Mouse (Mus musculus) MEL (cell line): ENCODE measurements around the gene Tut4. TPM values are rescaled to one million over a fixed set of nuclear protein-coding genes. Genes with fewer than 3 reads are reported as not detected.

Experiments
- DNase-seq: peaks from one replicate; pipeline ENCODE4 v3.0.0; 2011; ENCODE audit warnings: low read depth, low spot score
- H3K27ac ChIP-seq: 2 replicates; pipeline ENCODE4 v1.5.1; 2012; ENCODE audit warnings: low read depth, mild to moderate bottlenecking, control low read depth, low read length, moderate library complexity; ENCODE audit not compliant: control insufficient read depth
- H3K27me3 ChIP-seq, 2 experiments: fragments of 150-350 bp in 1 of 2; sonication (generic) in 1 of 2; 2 replicates each; pipeline ENCODE4 v1.6.1; 2012; ENCODE audit warnings: low read length in 2 of 2, mild to moderate bottlenecking in 2 of 2, improper control_type of control experiment in 1 of 2, moderate library complexity in 1 of 2; ENCODE audit not compliant: insufficient read depth in 2 of 2, control insufficient read depth in 1 of 2
- H3K36me3 ChIP-seq, 2 experiments: 2 replicates each; pipeline ENCODE4 v1.6.1; 2012 to 2014; ENCODE audit warnings: low read length in 2 of 2, improper control_type of control experiment in 1 of 2, inconsistent platforms in 1 of 2, mild to moderate bottlenecking in 1 of 2; ENCODE audit not compliant: insufficient read depth in 2 of 2, control insufficient read depth in 1 of 2
- H3K4me1 ChIP-seq, 2 experiments: fragments of 150-350 bp in 1 of 2; sonication (generic) in 1 of 2; 2 replicates each; pipeline ENCODE4 v1.6.1; 2012; ENCODE audit warnings: low read length in 2 of 2, improper control_type of control experiment in 1 of 2, mild to moderate bottlenecking in 1 of 2; ENCODE audit not compliant: insufficient read depth in 2 of 2, control insufficient read depth in 1 of 2
- H3K4me3 ChIP-seq, 2 experiments: fragments of 150-350 bp in 1 of 2; sonication (generic) in 1 of 2; 2 replicates each; pipeline ENCODE4 v1.5.1; 2012; ENCODE audit warnings: low read depth in 2 of 2, low read length in 2 of 2, mild to moderate bottlenecking in 2 of 2, moderate library complexity in 2 of 2, control low read depth in 1 of 2, improper control_type of control experiment in 1 of 2; ENCODE audit not compliant: control insufficient read depth in 1 of 2, insufficient read depth in 1 of 2
- H3K79me2 ChIP-seq: 2 replicates; pipeline ENCODE4 v1.6.1; 2012; ENCODE audit warnings: mild to moderate bottlenecking, low read length, moderate library complexity; ENCODE audit not compliant: control insufficient read depth, poor library complexity, insufficient read depth
- H3K9ac ChIP-seq: 2 replicates; pipeline ENCODE4 v1.6.1; 2012; ENCODE audit warnings: low read depth, mild to moderate bottlenecking, control low read depth, low read length, moderate library complexity; ENCODE audit not compliant: control insufficient read depth, poor library complexity, severe bottlenecking
- H3K9me3 ChIP-seq: fragments of 150-350 bp; sonication (generic); replicated peaks from 2 replicates; pipeline ENCODE4 v1.6.1; 2012; ENCODE audit warnings: mild to moderate bottlenecking, low read length, improper control_type of control experiment, moderate library complexity; ENCODE audit not compliant: insufficient read depth
- CHD2 ChIP-seq: IDR thresholded peaks from 2 replicates; pipeline ENCODE4 v1.6.1; 2011; ENCODE audit warnings: low read length, improper control_type of control experiment
- CTCF ChIP-seq, 3 experiments: IDR thresholded peaks in 2 of 3; conservative IDR thresholded peaks in 1 of 3; 2 replicates each; pipeline ENCODE4 v1.5.1; 2011 to 2012; ENCODE audit warnings: low read length in 3 of 3, low read depth in 2 of 3, mild to moderate bottlenecking in 2 of 3, improper control_type of control experiment in 1 of 3, inconsistent platforms in 1 of 3, mixed read lengths in 1 of 3, moderate library complexity in 1 of 3; ENCODE audit not compliant: control insufficient read depth in 1 of 3, insufficient read depth in 1 of 3, poor library complexity in 1 of 3, severe bottlenecking in 1 of 3
- EP300 ChIP-seq, 2 experiments: IDR thresholded peaks; 2 replicates each; pipeline ENCODE4 v1.6.1; 2011; ENCODE audit warnings: improper control_type of control experiment in 2 of 2, low read length in 2 of 2, low read depth in 1 of 2, mild to moderate bottlenecking in 1 of 2
- GABPA ChIP-seq: IDR thresholded peaks from 2 replicates; pipeline ENCODE4 v1.6.1; 2012; ENCODE audit warnings: low read depth, mild to moderate bottlenecking, inconsistent platforms, low read length, improper control_type of control experiment, moderate library complexity
- HCFC1 ChIP-seq: IDR thresholded peaks from 2 replicates; pipeline ENCODE4 v1.6.1; 2012; ENCODE audit warnings: low read depth, mild to moderate bottlenecking, inconsistent platforms, low read length, improper control_type of control experiment, moderate library complexity
- JUND ChIP-seq: IDR thresholded peaks from 2 replicates; pipeline ENCODE4 v1.6.1; 2011; ENCODE audit warnings: low read depth, mild to moderate bottlenecking, improper control_type of control experiment, low read length
- KAT2A ChIP-seq: conservative IDR thresholded peaks from 2 replicates; pipeline ENCODE4 v1.6.1; 2012; ENCODE audit warnings: low read depth, low read length, improper control_type of control experiment, inconsistent platforms
- MAX ChIP-seq: IDR thresholded peaks from 2 replicates; pipeline ENCODE4 v1.6.1; 2011; ENCODE audit warnings: low read length, improper control_type of control experiment
- MXI1 ChIP-seq: IDR thresholded peaks from 2 replicates; pipeline ENCODE4 v1.6.1; 2011; ENCODE audit warnings: mild to moderate bottlenecking, low read depth, low read length, improper control_type of control experiment
- MYB ChIP-seq: IDR thresholded peaks from 2 replicates; pipeline ENCODE4 v1.6.1; 2011; ENCODE audit warnings: mild to moderate bottlenecking, low read depth, low read length, improper control_type of control experiment
- NELFE ChIP-seq: IDR thresholded peaks from 2 replicates; pipeline ENCODE4 v1.6.1; 2011; ENCODE audit warnings: low read depth, low read length, improper control_type of control experiment
- NRF1 ChIP-seq: IDR thresholded peaks from 2 replicates; pipeline ENCODE4 v1.6.1; 2014; ENCODE audit warnings: low read depth, mild to moderate bottlenecking, inconsistent platforms, low read length, improper control_type of control experiment, moderate library complexity; ENCODE audit not compliant: poor library complexity, insufficient read depth, severe bottlenecking
- POLR2A ChIP-seq, 2 experiments: IDR thresholded peaks; 2 replicates each; pipeline ENCODE4 v1.6.1; 2011 to 2012; ENCODE audit warnings: low read length in 2 of 2, mild to moderate bottlenecking in 2 of 2, control low read depth in 1 of 2, improper control_type of control experiment in 1 of 2, low read depth in 1 of 2, moderate library complexity in 1 of 2; ENCODE audit not compliant: control insufficient read depth in 1 of 2, insufficient read depth in 1 of 2, poor library complexity in 1 of 2
- RAD21 ChIP-seq: IDR thresholded peaks from 2 replicates; pipeline ENCODE4 v1.6.1; 2011; ENCODE audit warnings: mild to moderate bottlenecking, low read depth, low read length, improper control_type of control experiment
- RCOR1 ChIP-seq: IDR thresholded peaks from 2 replicates; pipeline ENCODE4 v1.6.1; 2012; ENCODE audit warnings: low read depth, mild to moderate bottlenecking, inconsistent platforms, low read length, improper control_type of control experiment
- SIN3A ChIP-seq: IDR thresholded peaks from 2 replicates; pipeline ENCODE4 v1.6.1; 2012; ENCODE audit warnings: low read length, improper control_type of control experiment, inconsistent platforms
- UBTF ChIP-seq: IDR thresholded peaks from 2 replicates; pipeline ENCODE4 v1.6.1; 2012; ENCODE audit warnings: low read depth, mild to moderate bottlenecking, inconsistent platforms, low read length, improper control_type of control experiment, moderate library complexity, borderline replicate concordance; ENCODE audit not compliant: insufficient read depth
- polyA plus RNA-seq, 2 experiments: library from polyadenylated mRNA; stranded (reverse) in 1 of 2; unstranded in 1 of 2; fragments of >175 nt in 1 of 2; fragments of >200 nt in 1 of 2; gene quantifications; 2 replicates each; pipeline versions ENCODE4 v1.2.1 to v1.2.4; 2012; ENCODE audit warnings: low replicate concordance in 2 of 2, low read depth in 1 of 2; ENCODE audit not compliant: insufficient read length in 2 of 2, insufficient read depth in 1 of 2, missing spikeins in 1 of 2
- total RNA-seq: library from RNA; depleted of rRNA; stranded (reverse); fragments of 300-350 nt; gene quantifications from 2 replicates; pipeline ENCODE4 v1.2.3, GENCODE M21; 2012

Tut4 gene
- total and polyA plus RNA-seq, 3 experiments: 9.0 to 63.2 TPM; not detected in 1

GRCm38 (mm10) chr4:108459231-108460155, at the start of gene Tut4 (continued):
- no peak; the same call in none of the 2 replicates for TF ChIP-seq NELFE
- peak; percentile 85; the same call in 1 of the 2 replicates for TF ChIP-seq UBTF
- TF ChIP-seq GABPA: no peak
- TF ChIP-seq CHD2: peak; percentile 16; the same call in 1 of the 2 replicates
- peak; percentile 58 to 63 for TF ChIP-seq POLR2A (IDR thresholded peaks at IDR 0.05; ENCODE audit: control insufficient read depth in 1 of 2, insufficient read depth in 1 of 2, low read depth in 1 of 2, low read length in 2 of 2, poor library complexity in 1 of 2)
- TF ChIP-seq, all 39 proteins: peak for 14

- Histone ChIP-seq H3K9me3 (no peaks in the 10 kb centered on the region), H3K27me3 (peaks cover 0 to 2% of the 10 kb centered on the region in 2 experiments; a peak in 2 of 4 replicates), H3K4me1 (peaks cover 0 to 7% of the 10 kb centered on the region in 2 experiments; a peak in 1 of 4 replicates), H3K36me3 (peaks cover 0 to 5% of the 10 kb centered on the region in 2 experiments; a peak in 2 of 4 replicates), H3K27ac (no peak overlapping the region), H3K9ac (no peak overlapping the region), H3K79me2 (no peaks in the 10 kb centered on the region), H3K4me3 (no peak overlapping the region)
- no peak for TF ChIP-seq NRF1
- TF ChIP-seq SIN3A: no peak
- TF ChIP-seq RAD21: no peak
- TF ChIP-seq KAT2A: no peak
- no peak for TF ChIP-seq CTCF (IDR thresholded peaks at IDR 0.05 in 2 of 3, conservative IDR thresholded peaks at IDR 0.05 in 1 of 3; ENCODE audit: control insufficient read depth in 1 of 3, insufficient read depth in 1 of 3, low read depth in 2 of 3, low read length in 3 of 3, poor library complexity in 1 of 3, severe bottlenecking in 1 of 3)
- no peak for TF ChIP-seq RCOR1
- no peak for TF ChIP-seq GABPA
- TF ChIP-seq HCFC1: no peak
- no peak for TF ChIP-seq JUND
- TF ChIP-seq MYB: no peak
- TF ChIP-seq MXI1: no peak
- TF ChIP-seq MAX: no peak
- no peak for TF ChIP-seq EP300 (IDR thresholded peaks at IDR 0.05; ENCODE audit: low read depth in 1 of 2, low read length in 2 of 2)
- no peak for DNase-seq
Observed at GRCm38 (mm10) chr4:108424587-108424986, 34.6 kb upstream of the Tut4 start.
